Mouse (Mus musculus) limb, embryonic 14.5 days (tissue): ENCODE measurements around the gene Otub1. TPM values are rescaled to one million over a fixed set of nuclear protein-coding genes. Genes with fewer than 3 reads are reported as not detected.
A peak's percentile ranks its signal among the peaks of the same experiment; 100 is the strongest.

Experiments used
- ATAC-seq: fragments of 200-750 bp; cut with Nextera tagmentation; 2 replicates; pipeline ENCODE4 v1.8.0; 2017; ENCODE audit warnings: low read depth, moderate number of reproducible peaks, moderate TSS enrichment; ENCODE audit not compliant: low FRiP score
- DNase-seq: peaks from one replicate; pipeline ENCODE4 v3.0.0-alpha.2; 2015; ENCODE audit warnings: low spot score
- H3K27ac ChIP-seq: fragments of 300-500 bp; sonication (generic); replicated peaks from 2 replicates; pipeline ENCODE4 v1.5.1; 2014; ENCODE audit warnings: low read depth, mild to moderate bottlenecking, low read length, moderate library complexity, mixed read lengths
- H3K27me3 ChIP-seq: fragments of 300-500 bp; sonication (generic); 2 replicates; pipeline ENCODE4 v1.6.1; 2014; ENCODE audit warnings: low read length, mixed read lengths; ENCODE audit not compliant: control insufficient read depth, insufficient read depth
- H3K36me3 ChIP-seq: fragments of 300-500 bp; sonication (generic); 2 replicates; pipeline ENCODE4 v1.6.1; 2014; ENCODE audit warnings: mild to moderate bottlenecking, low read length, moderate library complexity, mixed read lengths; ENCODE audit not compliant: control insufficient read depth, insufficient read depth
- H3K4me1 ChIP-seq: fragments of 300-500 bp; sonication (generic); 2 replicates; pipeline ENCODE4 v1.6.1; 2014; ENCODE audit warnings: antibody characterized with exemption, low read length, mixed read lengths; ENCODE audit not compliant: control insufficient read depth, insufficient read depth
- H3K4me2 ChIP-seq: fragments of 300-500 bp; sonication (generic); replicated peaks from 2 replicates; pipeline ENCODE4 v1.6.1; 2014; ENCODE audit warnings: low read depth, mild to moderate bottlenecking, low read length, moderate library complexity; ENCODE audit not compliant: severe bottlenecking
- H3K4me3 ChIP-seq: fragments of 300-500 bp; sonication (generic); replicated peaks from 2 replicates; pipeline ENCODE4 v1.5.1; 2014; ENCODE audit warnings: low read length
- H3K9ac ChIP-seq: fragments of 300-500 bp; sonication (generic); 2 replicates; pipeline ENCODE4 v1.6.1; 2014; ENCODE audit warnings: mild to moderate bottlenecking, low read depth, low read length, moderate library complexity; ENCODE audit not compliant: severe bottlenecking
- H3K9me3 ChIP-seq: fragments of 300-500 bp; sonication (generic); 2 replicates; pipeline ENCODE4 v1.6.1; 2016; ENCODE audit warnings: low read length; ENCODE audit not compliant: control insufficient read depth
- POLR2A ChIP-seq: fragments of 200-500 bp; IDR thresholded peaks from 2 replicates; pipeline ENCODE4 v1.8.0; 2012; ENCODE audit warnings: inconsistent platforms, mild to moderate bottlenecking, moderate library complexity, borderline replicate concordance; ENCODE audit not compliant: insufficient read depth, insufficient read length; ENCODE audit errors: extremely low read depth
- WGBS: fragments of 180-500 bp; shearing (Covaris S2); extraction: QIAGEN DNeasy Blood & Tissue Kit; methylation state at CpG from one replicate; pipeline ENCODE4 v1.1.7; 2014; 5-methylcytosine and 5-hydroxymethylcytosine counted together
- polyA plus RNA-seq, 2 experiments: library from polyadenylated mRNA; depleted of rRNA in 1 of 2; stranded (reverse) in 1 of 2; unstranded in 1 of 2; fragments of >200 nt; fragmentation: Nextera tagmentation in 1 of 2; extraction: Ambion mirVana in 1 of 2; gene quantifications; 2 replicates each; pipeline versions ENCODE4 v1.2.1 to v1.2.3; 2012 to 2014

The Otub1 gene
- polyA plus RNA-seq, 2 experiments: 157 to 203 TPM

DNA sequence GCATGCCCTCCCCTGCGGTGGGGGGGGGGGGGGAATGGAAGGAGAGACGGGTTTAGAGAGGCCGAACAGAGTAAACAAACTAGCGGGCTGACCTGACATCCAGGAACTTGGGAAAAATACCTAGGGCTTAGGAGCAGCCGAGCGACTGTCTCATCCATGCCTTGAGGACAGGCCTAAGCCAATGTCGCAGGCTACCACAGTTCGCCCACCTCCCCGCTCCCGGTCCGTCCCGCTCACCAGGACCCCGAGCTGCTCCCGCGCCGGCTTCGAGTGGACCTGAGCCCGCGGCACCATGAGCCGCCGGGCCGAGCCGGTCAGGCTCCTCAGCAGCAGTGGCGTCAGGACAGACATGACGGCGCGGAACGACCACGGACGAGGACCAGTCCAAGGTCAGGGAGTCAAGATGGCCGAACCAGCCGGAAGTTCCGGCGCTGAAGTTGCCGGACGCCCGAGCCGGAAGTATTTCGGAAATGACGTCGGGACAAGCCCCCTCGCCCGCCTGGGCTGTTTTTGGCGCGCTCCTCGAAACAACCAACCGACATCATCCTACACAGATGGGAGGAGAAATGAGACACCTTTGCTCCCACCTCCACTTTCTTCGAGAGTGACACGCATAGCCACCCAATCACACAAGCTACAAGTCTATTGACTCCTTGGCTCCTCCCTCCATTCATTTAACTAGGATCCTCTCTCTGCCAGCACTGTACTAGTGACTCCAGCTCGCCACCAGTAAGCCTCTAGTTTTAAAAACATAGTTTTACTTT, 11.2 kb upstream of the Otub1 start, which contains the start of gene Cox8a:
Cox8a (minus strand) TSS at position 455 of the 764 bp plus-strand sequence.
- H3K4me3 ChIP-seq: peak within 1 kb of the TSS; percentile 83
- peaks cover 29% of the 10 kb centered on the region for H3K36me3 ChIP-seq
- no peaks in the 10 kb centered on the region for H3K9me3 ChIP-seq
- no peaks in the 10 kb centered on the region for H3K27me3 ChIP-seq
- DNase-seq (peak; percentile 97), ATAC-seq (peak; percentile 99)
- H3K4me2 ChIP-seq: peak within 1 kb of the TSS; percentile 76
- WGBS: under 1% methylated on average over 46 of the region's 50 CpGs
- H3K27ac ChIP-seq: peak within 1 kb of the TSS; percentile 65
- peaks cover 11% of the 10 kb centered on the region for H3K4me1 ChIP-seq
- no peak for TF ChIP-seq POLR2A
- H3K9ac ChIP-seq: peak within 1 kb of the TSS; percentile 63

DNA sequence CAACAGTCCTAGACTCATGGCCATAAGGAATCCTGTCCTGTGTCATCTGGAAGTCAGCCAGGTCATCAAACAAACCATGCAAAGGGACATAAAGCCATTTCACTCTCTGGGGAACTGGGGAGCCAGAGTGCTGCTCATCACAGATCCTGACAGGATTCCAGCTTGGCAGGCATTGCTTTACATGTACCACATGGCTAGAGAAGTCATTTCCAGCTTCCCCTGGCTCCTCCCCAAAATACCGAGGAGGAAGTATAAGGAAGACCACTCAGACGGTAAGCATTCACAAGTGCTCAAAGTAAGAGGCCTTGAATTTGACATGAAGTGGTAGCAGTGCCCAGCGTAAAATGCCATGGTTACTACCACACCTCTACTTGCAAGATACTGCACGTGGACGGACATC, 8.4 kb upstream of the Otub1 start:
- WGBS: 90% methylated on average over 5 of the region's 5 CpGs
- Histone ChIP-seq H3K9ac (no peak overlapping the region), H3K4me3 (no peak overlapping the region), H3K27me3 (no peaks in the 10 kb centered on the region), H3K4me2 (no peak overlapping the region), H3K27ac (no peak overlapping the region), H3K36me3 (peaks cover 40% of the 10 kb centered on the region), H3K9me3 (no peaks in the 10 kb centered on the region), H3K4me1 (peaks cover 11% of the 10 kb centered on the region)
- DNase-seq: no peak
- TF ChIP-seq POLR2A: no peak
- no peak for ATAC-seq

DNA sequence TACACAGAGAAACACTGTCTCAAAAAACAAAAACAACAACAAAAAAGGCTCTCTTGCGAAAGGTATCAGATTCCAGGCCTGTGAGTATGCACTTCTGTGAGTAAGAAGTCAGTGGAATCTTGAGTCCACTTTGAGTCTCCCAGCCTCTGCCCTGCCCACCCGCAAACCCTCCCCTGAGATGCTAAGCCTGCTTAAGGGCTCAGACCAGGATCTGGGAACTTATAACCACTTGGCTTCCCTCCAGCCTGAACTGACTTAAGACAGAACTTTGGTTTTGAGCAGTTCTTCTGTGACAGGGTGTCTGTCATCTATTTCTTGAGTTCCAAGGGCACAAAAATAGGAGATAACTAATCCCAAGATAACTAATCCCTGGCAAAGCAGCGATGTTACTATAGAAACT, 6.9 kb upstream of the Otub1 start:
- TF ChIP-seq POLR2A: no peak
- 96% methylated on average over 3 of the region's 3 CpGs for WGBS
- H3K36me3 ChIP-seq: peaks cover 40% of the 10 kb centered on the region
- peaks cover 11% of the 10 kb centered on the region for H3K4me1 ChIP-seq
- no peak overlapping the region for H3K4me3 ChIP-seq
- H3K27ac ChIP-seq: no peak overlapping the region
- no peak for ATAC-seq
- DNase-seq: no peak
- no peaks in the 10 kb centered on the region for H3K27me3 ChIP-seq
- H3K9ac ChIP-seq: no peak overlapping the region
- no peaks in the 10 kb centered on the region for H3K9me3 ChIP-seq
- H3K4me2 ChIP-seq: no peak overlapping the region

DNA sequence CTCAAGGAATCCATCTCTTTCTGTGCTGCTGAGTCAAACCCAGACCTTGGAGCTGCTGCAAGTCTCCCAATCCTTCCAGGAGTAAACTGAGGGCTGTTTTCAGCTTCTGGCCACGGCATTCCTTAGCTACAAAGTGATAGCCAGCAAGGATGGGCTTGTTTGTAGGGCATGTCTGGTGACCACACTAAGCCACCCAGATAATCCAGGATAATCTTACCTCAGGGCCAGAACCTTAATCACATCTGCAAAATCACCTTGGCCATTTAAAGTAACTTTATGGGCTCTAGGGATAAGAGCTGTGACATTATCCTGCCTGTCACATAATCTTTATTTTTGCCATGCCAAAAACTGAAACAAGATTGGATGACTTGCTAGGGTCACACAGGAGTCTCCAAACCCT, 6.1 kb upstream of the Otub1 start:
- H3K9ac ChIP-seq: no peak overlapping the region
- no peaks in the 10 kb centered on the region for H3K27me3 ChIP-seq
- DNase-seq (no peak), ATAC-seq (no peak)
- peaks cover 8% of the 10 kb centered on the region for H3K4me1 ChIP-seq
- no peak for TF ChIP-seq POLR2A
- peaks cover 40% of the 10 kb centered on the region for H3K36me3 ChIP-seq
- no peak overlapping the region for H3K4me2 ChIP-seq
- H3K27ac ChIP-seq: no peak overlapping the region
- WGBS: 71% methylated on average over 1 of the region's 1 CpGs
- H3K9me3 ChIP-seq: no peaks in the 10 kb centered on the region
- no peak overlapping the region for H3K4me3 ChIP-seq

DNA sequence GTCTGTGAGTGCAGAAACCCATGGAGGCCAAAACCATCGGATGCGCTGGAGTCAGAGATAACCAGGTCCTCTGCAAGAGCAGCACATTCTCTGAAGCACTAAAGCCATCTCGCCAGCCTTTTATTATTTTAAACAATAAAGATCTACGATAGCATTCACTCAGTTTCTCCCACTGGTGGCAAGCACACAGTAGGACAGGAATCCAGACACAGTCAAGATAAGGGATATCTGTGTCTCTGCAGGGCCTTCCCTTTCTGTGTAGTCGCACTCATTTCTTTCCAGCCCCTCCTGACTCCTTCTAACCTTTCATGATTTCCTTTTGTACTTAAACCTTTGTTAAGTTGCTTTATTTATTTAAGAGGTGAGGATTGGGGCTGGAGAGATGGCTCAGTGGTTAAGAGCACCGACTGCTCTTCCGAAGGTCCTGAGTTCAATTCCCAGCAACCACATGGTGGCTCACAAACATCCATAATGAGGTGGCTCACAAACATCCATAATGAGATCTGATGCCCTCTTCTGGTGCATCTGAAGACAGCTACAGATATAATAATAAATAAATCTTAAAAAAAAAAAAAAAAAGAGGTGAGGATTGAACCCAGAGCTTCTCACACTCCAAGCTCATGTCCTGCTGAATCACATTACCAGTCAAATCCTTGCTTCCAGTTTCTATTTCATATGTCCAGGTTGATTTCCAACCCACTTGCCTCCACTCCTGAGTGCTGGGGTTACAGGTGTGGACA, 4.0 kb upstream of the Otub1 start:
- no peak for DNase-seq
- Histone ChIP-seq H3K9ac (no peak overlapping the region), H3K36me3 (peaks cover 32% of the 10 kb centered on the region), H3K4me3 (no peak overlapping the region), H3K27ac (no peak overlapping the region), H3K9me3 (no peaks in the 10 kb centered on the region), H3K27me3 (no peaks in the 10 kb centered on the region), H3K4me1 (peaks cover 11% of the 10 kb centered on the region), H3K4me2 (no peak overlapping the region)
- no peak for TF ChIP-seq POLR2A
- WGBS: 90% methylated on average over 7 of the region's 7 CpGs
- no peak for ATAC-seq
